Mouse (Mus musculus) intestine, embryonic 16.5 days (tissue): ENCODE results near the gene Nell2. TPM values are rescaled to one million over a fixed set of nuclear protein-coding genes. Genes with fewer than 3 reads are reported as not detected.

ENCODE experiments used
- ATAC-seq: fragments of 200-750 bp; cut with Nextera tagmentation; 2 replicates; pipeline ENCODE4 v1.8.0; 2017; ENCODE audit warnings: moderate TSS enrichment, moderate library complexity
- H3K27ac ChIP-seq: fragments of 300-500 bp; sonication (generic); 2 replicates; pipeline ENCODE4 v1.5.1; 2014; ENCODE audit warnings: mild to moderate bottlenecking, low read length
- H3K27me3 ChIP-seq: fragments of 300-500 bp; sonication (generic); replicated peaks from 2 replicates; pipeline ENCODE4 v1.6.1; 2014; ENCODE audit warnings: low read length, control low read depth, mixed read lengths; ENCODE audit not compliant: control insufficient read depth, insufficient read depth
- H3K36me3 ChIP-seq: fragments of 300-500 bp; sonication (generic); 2 replicates; pipeline ENCODE4 v1.6.1; 2014; ENCODE audit warnings: low read length, control low read depth; ENCODE audit not compliant: control insufficient read depth, insufficient read depth
- H3K4me1 ChIP-seq: fragments of 300-500 bp; sonication (generic); 2 replicates; pipeline ENCODE4 v1.6.1; 2014; ENCODE audit warnings: low read length, control low read depth, mixed read lengths; ENCODE audit not compliant: control insufficient read depth, insufficient read depth
- H3K4me2 ChIP-seq: fragments of 300-500 bp; sonication (generic); 2 replicates; pipeline ENCODE4 v1.6.1; 2014; ENCODE audit warnings: low read depth, low read length, control low read depth
- H3K4me3 ChIP-seq: fragments of 300-500 bp; sonication (generic); 2 replicates; pipeline ENCODE4 v1.5.1; 2014; ENCODE audit warnings: mild to moderate bottlenecking, low read length
- H3K9ac ChIP-seq: fragments of 300-500 bp; sonication (generic); 2 replicates; pipeline ENCODE4 v1.6.1; 2014; ENCODE audit warnings: low read depth, low read length
- H3K9me3 ChIP-seq: fragments of 300-500 bp; sonication (generic); 2 replicates; pipeline ENCODE4 v1.6.1; 2016; ENCODE audit warnings: low read length, control low read depth; ENCODE audit not compliant: control insufficient read depth
- WGBS: fragments of 180-500 bp; shearing (Covaris S2); extraction: QIAGEN DNeasy Blood & Tissue Kit; methylation state at CpG from one replicate; pipeline ENCODE4 v1.1.7; 2014; 5-methylcytosine and 5-hydroxymethylcytosine counted together
- polyA plus RNA-seq: library from polyadenylated mRNA; unstranded; fragments of >200 nt; fragmentation: Nextera tagmentation; extraction: Ambion mirVana; gene quantifications from 2 replicates; pipeline ENCODE4 v1.2.1, GENCODE M21; 2015

Nell2 gene
- polyA plus RNA-seq, 1 experiment from 2014 or later, result 8.7 TPM

- no peak overlapping the region for H3K9ac ChIP-seq
- no peak overlapping the region for H3K4me2 ChIP-seq
- H3K36me3 ChIP-seq, result no peaks in the 10 kb centered on the region
- H3K27me3 ChIP-seq, result no peaks in the 10 kb centered on the region
- H3K4me1 ChIP-seq, result 0 out of 2 replicates have a peak, but pooled peaks cover 3% of the 10 kb centered on the region
- ATAC-seq, result no peak
- 38% methylated on average over 10 of the region's 10 CpGs for WGBS
- no peak overlapping the region for H3K4me3 ChIP-seq
- no peak overlapping the region for H3K27ac ChIP-seq
- no peaks in the 10 kb centered on the region for H3K9me3 ChIP-seq
Measured at GRCm38 (mm10) chr15:95186226-95186625, 342.1 kb downstream of the Nell2 start.

GRCm38 (mm10) chr15:95185419-95185818, 342.9 kb downstream of the Nell2 start:
- 47% methylated on average over 9 of the region's 9 CpGs for WGBS
- Histone ChIP-seq H3K4me2 (no peak overlapping the region), H3K4me3 (no peak overlapping the region), H3K9ac (no peak overlapping the region), H3K27ac (no peak overlapping the region), H3K9me3 (no peaks in the 10 kb centered on the region), H3K27me3 (no peaks in the 10 kb centered on the region), H3K4me1 (0 out of 2 replicates have a peak, but pooled peaks cover 3% of the 10 kb centered on the region), H3K36me3 (no peaks in the 10 kb centered on the region)
- ATAC-seq, result no peak

- Histone ChIP-seq H3K27ac (no peak overlapping the region), H3K9ac (no peak overlapping the region), H3K27me3 (no peaks in the 10 kb centered on the region), H3K4me1 (0 out of 2 replicates have a peak, but pooled peaks cover 3% of the 10 kb centered on the region), H3K36me3 (no peaks in the 10 kb centered on the region), H3K9me3 (no peaks in the 10 kb centered on the region), H3K4me3 (no peak overlapping the region), H3K4me2 (no peak overlapping the region)
- WGBS, result 39% methylated on average over 5 of the region's 5 CpGs
- no peak for ATAC-seq
Measured at GRCm38 (mm10) chr15:95183450-95183849, 344.9 kb downstream of the Nell2 start.

- Histone ChIP-seq H3K4me3 (no peak overlapping the region), H3K9ac (no peak overlapping the region), H3K36me3 (no peaks in the 10 kb centered on the region), H3K27ac (no peak overlapping the region), H3K4me1 (no peaks in the 10 kb centered on the region), H3K27me3 (no peaks in the 10 kb centered on the region), H3K9me3 (no peaks in the 10 kb centered on the region), H3K4me2 (no peak overlapping the region)
- 63% methylated on average over 3 of the region's 3 CpGs for WGBS
- ATAC-seq, result no peak
Measured at GRCm38 (mm10) chr15:95156828-95157227, 371.5 kb downstream of the Nell2 start.

- Histone ChIP-seq H3K4me2 (no peak overlapping the region), H3K9me3 (no peaks in the 10 kb centered on the region), H3K9ac (no peak overlapping the region), H3K27ac (no peak overlapping the region), H3K4me3 (no peak overlapping the region), H3K4me1 (no peaks in the 10 kb centered on the region), H3K27me3 (no peaks in the 10 kb centered on the region), H3K36me3 (no peaks in the 10 kb centered on the region)
- 91% methylated on average over 2 of the region's 2 CpGs for WGBS
- ATAC-seq, result no peak
Measured at GRCm38 (mm10) chr15:95145118-95145517, 383.2 kb downstream of the Nell2 start.

- Histone ChIP-seq H3K4me2 (no peak overlapping the region), H3K27ac (no peak overlapping the region), H3K9me3 (no peaks in the 10 kb centered on the region), H3K27me3 (no peaks in the 10 kb centered on the region), H3K9ac (no peak overlapping the region), H3K36me3 (no peaks in the 10 kb centered on the region), H3K4me1 (no peaks in the 10 kb centered on the region), H3K4me3 (no peak overlapping the region)
- WGBS, result 80% methylated on average over 2 of the region's 2 CpGs
- no peak for ATAC-seq
Measured at GRCm38 (mm10) chr15:95144131-95144530, 384.2 kb downstream of the Nell2 start.

- H3K4me3 ChIP-seq, result no peak overlapping the region
- ATAC-seq, result no peak
- no peaks in the 10 kb centered on the region for H3K9me3 ChIP-seq
- no peak overlapping the region for H3K27ac ChIP-seq
- no peak overlapping the region for H3K9ac ChIP-seq
- no peaks in the 10 kb centered on the region for H3K27me3 ChIP-seq
- no peak overlapping the region for H3K4me2 ChIP-seq
- 67% methylated on average over 12 of the region's 12 CpGs for WGBS
- H3K36me3 ChIP-seq, result no peaks in the 10 kb centered on the region
- H3K4me1 ChIP-seq, result no peaks in the 10 kb centered on the region
Measured at GRCm38 (mm10) chr15:95138709-95139409, 389.5 kb downstream of the Nell2 start.

- H3K27me3 ChIP-seq, result no peaks in the 10 kb centered on the region
- ATAC-seq, result no peak
- 81% methylated on average over 10 of the region's 10 CpGs for WGBS
- H3K27ac ChIP-seq, result no peak overlapping the region
- H3K4me2 ChIP-seq, result no peak overlapping the region
- no peaks in the 10 kb centered on the region for H3K36me3 ChIP-seq
- H3K9ac ChIP-seq, result no peak overlapping the region
- H3K4me1 ChIP-seq, result no peaks in the 10 kb centered on the region
- H3K4me3 ChIP-seq, result no peak overlapping the region
- no peaks in the 10 kb centered on the region for H3K9me3 ChIP-seq
Measured at GRCm38 (mm10) chr15:95137018-95137810, 391.1 kb downstream of the Nell2 start.

- H3K4me3 ChIP-seq, result no peak overlapping the region
- H3K27ac ChIP-seq, result no peak overlapping the region
- ATAC-seq, result no peak
- no peaks in the 10 kb centered on the region for H3K4me1 ChIP-seq
- no peaks in the 10 kb centered on the region for H3K27me3 ChIP-seq
- no peaks in the 10 kb centered on the region for H3K36me3 ChIP-seq
- H3K9me3 ChIP-seq, result no peaks in the 10 kb centered on the region
- no peak overlapping the region for H3K9ac ChIP-seq
- no peak overlapping the region for H3K4me2 ChIP-seq
- WGBS, result 90% methylated on average over 17 of the region's 17 CpGs
Measured at GRCm38 (mm10) chr15:95135926-95136609, 392.3 kb downstream of the Nell2 start.
